Mouse (Mus musculus) forebrain, embryonic 14.5 days (tissue): ENCODE data around the gene Fsip2. TPM values are rescaled to one million over a fixed set of nuclear protein-coding genes. Genes with fewer than 3 reads are reported as not detected.

Experiments used
- ATAC-seq: fragments of 200-750 bp; cut with Nextera tagmentation; 2 replicates; pipeline ENCODE4 v1.8.0; 2017; ENCODE audit warnings: mild to moderate bottlenecking, moderate library complexity
- DNase-seq: peaks from one replicate; pipeline ENCODE4 v3.0.0-alpha.2; 2015; ENCODE audit warnings: low spot score
- H3K27ac ChIP-seq: fragments of 300-500 bp; sonication (generic); 2 replicates; pipeline ENCODE4 v1.5.1; 2014; ENCODE audit warnings: low read depth, mild to moderate bottlenecking, control low read depth, low read length, moderate library complexity
- H3K27me3 ChIP-seq: fragments of 300-500 bp; sonication (generic); replicated peaks from 2 replicates; pipeline ENCODE4 v1.6.1; 2014; ENCODE audit warnings: low read length, control low read depth, mixed read lengths; ENCODE audit not compliant: control insufficient read depth, insufficient read depth
- H3K36me3 ChIP-seq: fragments of 300-500 bp; sonication (generic); 2 replicates; pipeline ENCODE4 v1.6.1; 2014; ENCODE audit warnings: low read length, control low read depth; ENCODE audit not compliant: control insufficient read depth, insufficient read depth
- H3K4me1 ChIP-seq: fragments of 300-500 bp; sonication (generic); 2 replicates; pipeline ENCODE4 v1.6.1; 2014; ENCODE audit warnings: antibody characterized with exemption, low read length, control low read depth; ENCODE audit not compliant: control insufficient read depth, insufficient read depth
- H3K4me2 ChIP-seq: fragments of 300-500 bp; sonication (generic); 2 replicates; pipeline ENCODE4 v1.6.1; 2014; ENCODE audit warnings: mild to moderate bottlenecking, control low read depth, low read length
- H3K4me3 ChIP-seq: fragments of 300-500 bp; sonication (generic); 2 replicates; pipeline ENCODE4 v1.5.1; 2014; ENCODE audit warnings: low read depth, low read length, control low read depth
- H3K9ac ChIP-seq: fragments of 300-500 bp; sonication (generic); 2 replicates; pipeline ENCODE4 v1.6.1; 2014; ENCODE audit warnings: mild to moderate bottlenecking, low read length, control low read depth, moderate library complexity
- H3K9me3 ChIP-seq: fragments of 300-500 bp; sonication (generic); replicated peaks from 2 replicates; pipeline ENCODE4 v1.6.1; 2016; ENCODE audit warnings: low read length, control low read depth, mixed read lengths; ENCODE audit not compliant: control insufficient read depth
- WGBS: fragments of 180-500 bp; shearing (Covaris S2); extraction: QIAGEN DNeasy Blood & Tissue Kit; methylation state at CpG from one replicate; pipeline ENCODE4 v1.1.7; 2014; 5-methylcytosine and 5-hydroxymethylcytosine counted together
- polyA plus RNA-seq: library from polyadenylated mRNA; unstranded; fragments of >200 nt; fragmentation: Nextera tagmentation; extraction: Ambion mirVana; gene quantifications from 2 replicates; pipeline ENCODE4 v1.2.1, GENCODE M21; 2014

Fsip2 gene
- not detected in 2 replicates for polyA plus RNA-seq

DNA sequence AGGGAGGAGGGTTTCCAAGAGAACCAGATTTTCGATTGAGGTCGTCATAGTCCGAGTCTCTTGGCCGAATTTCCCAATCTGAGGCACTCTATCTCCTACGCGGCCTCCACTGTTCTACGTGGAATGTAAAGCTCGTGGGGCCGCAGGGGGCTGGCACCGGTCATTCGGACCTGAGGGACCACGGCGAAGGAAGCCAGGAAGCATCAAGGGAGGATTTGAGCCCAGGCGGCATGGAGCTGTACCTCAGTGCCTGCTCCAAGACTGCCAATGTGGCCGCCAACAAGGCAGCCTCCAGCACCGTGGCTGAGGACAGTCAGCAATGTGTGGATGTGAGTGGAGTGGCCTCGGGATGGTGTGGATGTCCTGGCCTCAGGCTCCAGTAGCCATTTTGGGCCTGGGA lies at the start of gene Fsip2:
TSS of gene Fsip2 (plus strand) at position 163 of the 400 bp plus-strand sequence.
- no peak within 1 kb of the TSS for H3K27ac ChIP-seq
- 93% methylated on average over 17 of the region's 17 CpGs for WGBS
- no peak for ATAC-seq

DNA sequence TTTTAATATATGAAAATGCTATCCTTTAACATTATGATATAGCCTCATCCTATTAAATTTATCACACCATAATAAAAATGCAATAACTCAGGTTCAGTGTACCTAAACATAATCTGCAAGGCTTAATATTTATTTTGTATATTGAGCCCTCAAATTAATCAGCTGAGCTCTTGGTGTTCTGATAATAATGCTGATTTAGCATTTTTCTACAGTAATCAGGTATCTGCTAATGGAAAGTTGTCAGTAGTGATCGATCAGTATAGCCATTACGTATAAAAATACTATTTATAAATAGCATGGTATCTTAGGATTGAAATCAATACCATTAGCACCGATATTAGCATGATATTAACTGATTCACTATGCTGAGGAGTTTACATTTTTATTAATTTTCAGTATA lies 20.0 kb downstream of the Fsip2 start:
- Histone ChIP-seq H3K4me1 (no peaks in the 10 kb centered on the region), H3K27ac (no peak overlapping the region), H3K9me3 (no peaks in the 10 kb centered on the region), H3K36me3 (no peaks in the 10 kb centered on the region), H3K4me3 (no peak overlapping the region), H3K4me2 (no peak overlapping the region), H3K9ac (no peak overlapping the region), H3K27me3 (no peaks in the 10 kb centered on the region)
- ATAC-seq = no peak
- no peak for DNase-seq
- WGBS = 91% methylated on average over 3 of the region's 3 CpGs

More for the DNA sequence above, at the start of gene Fsip2:
- no peaks in the 10 kb centered on the region for H3K9me3 ChIP-seq
- H3K27me3 ChIP-seq = no peaks in the 10 kb centered on the region
- no peak within 1 kb of the TSS for H3K9ac ChIP-seq
- no peaks in the 10 kb centered on the region for H3K36me3 ChIP-seq
- no peak for DNase-seq
- H3K4me1 ChIP-seq = no peaks in the 10 kb centered on the region
- no peak within 1 kb of the TSS for H3K4me3 ChIP-seq
- no peak within 1 kb of the TSS for H3K4me2 ChIP-seq

DNA sequence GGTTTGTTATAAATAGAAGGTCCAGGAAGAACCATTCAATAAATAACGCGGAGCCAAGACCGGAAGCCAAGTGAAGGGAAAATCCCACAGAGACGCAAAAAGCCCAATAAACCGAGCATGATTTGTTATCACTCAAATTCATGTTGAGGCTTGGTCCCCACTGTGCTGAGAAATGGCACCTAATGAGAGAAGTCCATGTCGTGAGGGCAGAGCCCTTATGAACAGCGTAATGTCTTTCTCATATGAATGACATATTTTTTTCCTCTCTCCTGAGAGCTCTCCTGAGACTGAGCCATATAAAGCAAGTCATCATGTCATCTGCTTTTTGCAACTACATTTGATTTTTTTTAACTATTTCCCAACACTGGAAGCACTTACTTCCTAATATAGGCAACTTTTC lies 82.4 kb downstream of the Fsip2 start:
- H3K27me3 ChIP-seq = no peaks in the 10 kb centered on the region
- ATAC-seq = no peak
- no peaks in the 10 kb centered on the region for H3K9me3 ChIP-seq
- no peak overlapping the region for H3K4me3 ChIP-seq
- DNase-seq = no peak
- WGBS = 88% methylated on average over 7 of the region's 7 CpGs
- H3K4me2 ChIP-seq = no peak overlapping the region
- no peak overlapping the region for H3K9ac ChIP-seq
- H3K36me3 ChIP-seq = no peaks in the 10 kb centered on the region
- no peak overlapping the region for H3K27ac ChIP-seq
- H3K4me1 ChIP-seq = no peaks in the 10 kb centered on the region

DNA sequence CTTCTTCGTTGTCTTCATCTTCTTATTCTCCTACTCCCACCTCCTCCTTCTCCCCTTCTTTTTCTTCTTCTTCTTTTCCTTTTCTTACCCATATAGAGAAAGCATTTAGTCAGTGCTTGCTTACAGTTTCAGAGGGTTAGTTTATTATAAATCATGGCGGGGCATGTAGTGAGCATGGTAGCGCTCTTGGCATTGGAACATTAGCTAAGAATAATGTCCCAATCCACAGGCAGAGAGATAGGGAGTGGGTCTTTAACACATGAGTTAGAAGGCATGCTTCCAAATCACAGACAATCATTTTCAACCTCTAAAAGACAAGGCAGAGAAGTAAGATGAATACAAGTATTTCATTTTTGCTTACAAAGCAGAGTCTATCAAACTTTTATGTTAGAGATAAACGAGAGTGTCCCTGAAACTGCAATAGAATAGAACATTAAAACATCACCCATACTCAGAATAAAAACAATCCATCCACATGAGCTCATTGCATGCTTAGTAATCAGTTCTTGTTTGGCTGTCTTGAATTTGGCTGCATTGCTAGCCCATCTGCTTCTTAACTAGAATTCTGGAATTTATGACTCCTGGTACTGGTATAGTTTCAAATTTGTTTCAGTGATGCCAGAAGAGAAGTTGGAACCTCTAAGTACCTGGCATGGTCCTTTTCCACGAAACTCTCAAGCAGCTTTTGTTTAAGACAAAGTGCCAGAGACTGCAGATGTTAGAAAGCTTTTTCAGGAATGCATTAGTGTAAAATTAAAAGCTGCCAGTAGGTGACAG lies 109.7 kb downstream of the Fsip2 start:
- Histone ChIP-seq H3K36me3 (no peaks in the 10 kb centered on the region), H3K9me3 (no peaks in the 10 kb centered on the region), H3K4me2 (no peak overlapping the region), H3K9ac (no peak overlapping the region), H3K27ac (no peak overlapping the region), H3K4me3 (no peak overlapping the region), H3K4me1 (no peaks in the 10 kb centered on the region), H3K27me3 (no peaks in the 10 kb centered on the region)
- DNase-seq (peak; percentile 42), ATAC-seq (no peak)
- WGBS = 82% methylated on average over 5 of the region's 5 CpGs
